Mouse (Mus musculus): ENCODE data around the gene 4930507D05Rik. TPM values are rescaled to one million over a fixed set of nuclear protein-coding genes. Genes with fewer than 3 reads are reported as not detected.
"Not testable (repeated sequence)": the region's sequence is repeated elsewhere in the genome, so short reads cannot be mapped to it uniquely, and the experiment has no call there.

Gene 4930507D05Rik
- total and polyA plus RNA-seq, 2 experiments = 0.09 TPM; not detected in 1

DNA sequence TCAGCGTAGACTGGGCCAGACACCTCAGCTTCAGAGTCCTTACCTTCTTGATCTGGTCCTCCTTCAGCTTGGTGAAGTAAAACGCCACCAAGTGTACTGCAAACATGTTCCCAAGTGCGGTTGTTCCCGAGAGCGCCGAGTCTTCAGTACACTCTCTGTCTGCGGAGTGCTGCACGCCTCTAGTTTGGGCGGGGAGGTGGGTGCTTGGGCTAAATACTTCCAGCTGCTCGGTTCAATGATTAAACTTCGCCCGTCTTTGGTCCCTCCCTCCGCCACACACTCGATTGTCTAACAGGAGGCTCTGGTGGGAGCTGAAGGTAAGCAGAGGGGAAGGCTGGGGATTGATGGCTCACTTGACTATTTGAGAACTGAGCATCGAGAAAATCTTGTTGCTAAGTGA is 27.0 kb upstream of the 4930507D05Rik start, which contains the start of gene Hkdc1:
Hkdc1 (minus strand) TSS at position 237 of the 400 bp plus-strand sequence.
- Histone ChIP-seq H3K79me2 (ENCODE audit: control insufficient read depth, insufficient read depth, low read length) (no peaks in the 10 kb centered on the region), H3K36me3 (ENCODE audit: control insufficient read depth, insufficient read depth, low read length) (no peaks in the 10 kb centered on the region), H3K9ac (ENCODE audit: low read depth, low read length) (no peak within 1 kb of the TSS), H3K4me3 (ENCODE audit: insufficient read depth, low read depth, low read length) (no peak within 1 kb of the TSS), H3K27me3 (ENCODE audit: control insufficient read depth, insufficient read depth, low read length) (no peaks in the 10 kb centered on the region), H3K27ac (replicated peaks; ENCODE audit: insufficient read depth, low read depth, low read length) (no peak within 1 kb of the TSS), H3K4me1 (ENCODE audit: control insufficient read depth, insufficient read depth, low read length) (no peaks in the 10 kb centered on the region)
- no peak for DNase-seq (ENCODE audit: extremely low read depth, low read depth, low spot score)
- WGBS = 38% methylated on average over 15 of the region's 15 CpGs
- TF ChIP-seq POLR2A (IDR thresholded peaks at IDR 0.05; ENCODE audit: extremely low read depth, insufficient read depth, low read length) = no peak
- TF ChIP-seq CTCF (IDR thresholded peaks at IDR 0.05; ENCODE audit: low read depth, low read length) = no peak

DNA sequence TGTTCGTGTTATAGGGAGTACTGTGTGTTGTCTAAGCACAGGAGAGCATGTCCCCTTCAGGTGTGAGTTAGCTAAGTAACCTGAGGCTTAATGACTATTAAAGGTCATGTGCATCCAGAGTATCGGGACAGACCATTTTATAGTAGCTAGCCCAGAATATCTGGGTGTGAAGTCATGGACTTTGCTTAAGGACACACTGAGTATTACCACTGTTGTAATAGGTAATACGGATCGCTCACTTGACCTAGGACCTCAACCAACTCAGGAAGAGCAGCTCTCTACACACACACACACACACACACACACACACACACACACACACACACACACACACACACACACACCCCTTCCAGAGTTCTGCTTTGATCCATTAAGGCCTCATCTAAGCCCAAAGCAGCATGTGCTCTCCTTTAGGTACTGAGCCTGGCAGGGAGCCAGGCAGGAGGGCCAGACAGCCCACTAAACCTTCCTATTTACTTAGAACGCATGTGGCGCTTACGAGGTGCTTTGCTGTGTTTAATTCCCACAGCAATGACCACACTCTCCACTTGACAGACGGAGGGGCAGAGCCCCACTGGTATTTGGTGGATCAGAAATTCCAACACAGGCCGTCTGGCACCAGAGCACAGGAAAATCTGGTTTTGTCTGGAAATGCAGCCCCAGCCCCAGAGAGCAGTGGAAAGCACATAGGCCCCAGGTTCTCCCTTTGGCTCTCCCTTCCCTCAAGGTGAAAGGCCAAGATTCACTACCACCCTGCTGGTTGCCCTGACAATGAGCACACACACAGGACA is 24.0 kb upstream of the 4930507D05Rik start:
- H3K4me1 ChIP-seq (ENCODE audit: control insufficient read depth, insufficient read depth, low read length) = no peaks in the 10 kb centered on the region
- 42% methylated on average over 9 of the region's 9 CpGs for WGBS
- H3K9ac ChIP-seq (ENCODE audit: low read depth, low read length) = no peak overlapping the region
- H3K4me3 ChIP-seq (ENCODE audit: insufficient read depth, low read depth, low read length) = no peak overlapping the region
- no peaks in the 10 kb centered on the region for H3K27me3 ChIP-seq (ENCODE audit: control insufficient read depth, insufficient read depth, low read length)
- H3K27ac ChIP-seq (replicated peaks; ENCODE audit: insufficient read depth, low read depth, low read length) = no peak overlapping the region
- no peaks in the 10 kb centered on the region for H3K79me2 ChIP-seq (ENCODE audit: control insufficient read depth, insufficient read depth, low read length)
- no peak for DNase-seq (ENCODE audit: extremely low read depth, low read depth, low spot score)
- no peak for TF ChIP-seq CTCF (IDR thresholded peaks at IDR 0.05; ENCODE audit: low read depth, low read length)
- no peak for TF ChIP-seq POLR2A (IDR thresholded peaks at IDR 0.05; ENCODE audit: extremely low read depth, insufficient read depth, low read length)
- peaks cover 14% of the 10 kb centered on the region for H3K36me3 ChIP-seq (ENCODE audit: control insufficient read depth, insufficient read depth, low read length)

DNA sequence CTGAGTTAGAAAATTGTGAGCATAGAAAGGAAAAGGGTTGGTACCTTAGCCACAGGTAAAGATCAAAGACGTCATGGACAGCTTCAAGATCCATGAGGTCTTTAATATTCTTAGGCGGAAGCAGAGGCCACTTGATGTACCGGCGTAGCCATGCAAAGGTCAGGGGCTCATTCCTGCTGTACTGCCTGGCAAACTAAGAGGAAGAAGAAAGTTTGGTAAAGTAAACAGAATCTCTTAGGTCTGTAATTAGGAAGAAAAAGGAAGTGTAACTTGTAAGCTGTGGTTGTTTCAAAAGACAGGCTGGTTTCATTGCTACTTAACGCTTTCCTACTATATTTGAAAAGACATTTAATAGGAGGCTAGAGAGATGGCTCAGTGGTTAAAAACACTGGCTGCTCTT is 18.9 kb upstream of the 4930507D05Rik start:
- 92% methylated on average over 5 of the region's 5 CpGs for WGBS
- TF ChIP-seq CTCF (IDR thresholded peaks at IDR 0.05; ENCODE audit: low read depth, low read length) = no peak
- TF ChIP-seq POLR2A (IDR thresholded peaks at IDR 0.05; ENCODE audit: extremely low read depth, insufficient read depth, low read length) = no peak
- Histone ChIP-seq H3K4me3 (ENCODE audit: insufficient read depth, low read depth, low read length) (no peak overlapping the region), H3K9ac (ENCODE audit: low read depth, low read length) (no peak overlapping the region), H3K27me3 (ENCODE audit: control insufficient read depth, insufficient read depth, low read length) (no peaks in the 10 kb centered on the region), H3K27ac (replicated peaks; ENCODE audit: insufficient read depth, low read depth, low read length) (no peak overlapping the region), H3K79me2 (ENCODE audit: control insufficient read depth, insufficient read depth, low read length) (no peaks in the 10 kb centered on the region), H3K36me3 (ENCODE audit: control insufficient read depth, insufficient read depth, low read length) (peaks cover 46% of the 10 kb centered on the region), H3K4me1 (ENCODE audit: control insufficient read depth, insufficient read depth, low read length) (no peaks in the 10 kb centered on the region)
- no peak for DNase-seq (ENCODE audit: extremely low read depth, low read depth, low spot score)

DNA sequence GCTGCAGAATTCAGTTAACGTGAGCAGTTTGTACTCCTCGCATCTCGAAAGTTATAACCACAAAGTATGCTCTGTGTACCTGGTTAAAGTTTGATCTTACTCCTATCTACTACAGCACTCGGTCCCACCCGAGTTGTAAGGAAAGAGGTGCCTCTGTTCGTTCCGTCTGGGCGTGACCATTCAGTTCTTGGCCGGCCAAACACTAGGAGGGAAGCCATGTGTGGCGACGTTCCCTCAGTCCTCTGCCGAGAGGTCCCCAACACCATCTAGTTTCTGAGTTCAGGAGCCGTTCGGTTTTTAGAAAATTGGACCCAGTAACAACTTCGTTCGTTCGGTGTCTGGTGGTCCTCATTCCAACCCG is 971 bp downstream of the 4930507D05Rik start:
- no peak for DNase-seq (ENCODE audit: extremely low read depth, low read depth, low spot score)
- peaks cover 6% of the 10 kb centered on the region; the same call in 1 of the 2 replicates for H3K79me2 ChIP-seq (ENCODE audit: control insufficient read depth, insufficient read depth, low read length)
- TF ChIP-seq CTCF (IDR thresholded peaks at IDR 0.05; ENCODE audit: low read depth, low read length) = no peak
- no peak for TF ChIP-seq POLR2A (IDR thresholded peaks at IDR 0.05; ENCODE audit: extremely low read depth, insufficient read depth, low read length)
- H3K27ac ChIP-seq (replicated peaks; ENCODE audit: insufficient read depth, low read depth, low read length) = peak overlapping the region; percentile 89
- H3K4me1 ChIP-seq (ENCODE audit: control insufficient read depth, insufficient read depth, low read length) = peaks cover 6% of the 10 kb centered on the region; the same call in 1 of the 2 replicates
- H3K36me3 ChIP-seq (ENCODE audit: control insufficient read depth, insufficient read depth, low read length) = peaks cover 12% of the 10 kb centered on the region
- H3K27me3 ChIP-seq (ENCODE audit: control insufficient read depth, insufficient read depth, low read length) = no peaks in the 10 kb centered on the region
- H3K9ac ChIP-seq (ENCODE audit: low read depth, low read length) = peak overlapping the region; percentile 77
- 35% methylated on average over 18 of the region's 18 CpGs for WGBS
- peak overlapping the region; percentile 99 for H3K4me3 ChIP-seq (ENCODE audit: insufficient read depth, low read depth, low read length)

DNA sequence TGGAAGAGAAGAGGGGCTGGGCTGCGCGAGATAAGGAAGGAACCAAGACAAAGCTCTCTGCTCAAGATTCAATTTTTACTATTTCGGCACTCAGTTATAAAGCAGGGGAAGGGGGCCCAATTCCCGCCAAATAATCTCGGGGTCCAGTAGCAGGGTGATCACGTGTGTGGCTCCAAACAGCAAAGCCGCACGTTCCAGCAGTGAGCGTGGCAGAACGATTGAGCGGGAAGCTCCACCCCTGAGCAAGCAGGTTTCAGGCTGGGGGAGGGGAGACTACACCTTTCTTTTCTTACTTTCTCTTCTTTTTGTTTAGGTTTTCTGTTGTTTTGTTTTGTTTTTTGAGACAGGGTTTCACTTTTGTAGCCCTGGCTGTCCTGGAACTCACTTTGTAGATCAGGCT is 2.7 kb downstream of the 4930507D05Rik start:
- H3K27ac ChIP-seq (replicated peaks; ENCODE audit: insufficient read depth, low read depth, low read length); H3K9ac ChIP-seq (ENCODE audit: low read depth, low read length); H3K4me3 ChIP-seq (ENCODE audit: insufficient read depth, low read depth, low read length); H3K79me2 ChIP-seq (ENCODE audit: control insufficient read depth, insufficient read depth, low read length); DNase-seq (ENCODE audit: extremely low read depth, low read depth, low spot score); H3K4me1 ChIP-seq (ENCODE audit: control insufficient read depth, insufficient read depth, low read length); H3K27me3 ChIP-seq (ENCODE audit: control insufficient read depth, insufficient read depth, low read length): not testable (repeated sequence)
- peaks cover 18% of the 10 kb centered on the region for H3K36me3 ChIP-seq (ENCODE audit: control insufficient read depth, insufficient read depth, low read length)
- WGBS = 63% methylated on average over 11 of the region's 11 CpGs

DNA sequence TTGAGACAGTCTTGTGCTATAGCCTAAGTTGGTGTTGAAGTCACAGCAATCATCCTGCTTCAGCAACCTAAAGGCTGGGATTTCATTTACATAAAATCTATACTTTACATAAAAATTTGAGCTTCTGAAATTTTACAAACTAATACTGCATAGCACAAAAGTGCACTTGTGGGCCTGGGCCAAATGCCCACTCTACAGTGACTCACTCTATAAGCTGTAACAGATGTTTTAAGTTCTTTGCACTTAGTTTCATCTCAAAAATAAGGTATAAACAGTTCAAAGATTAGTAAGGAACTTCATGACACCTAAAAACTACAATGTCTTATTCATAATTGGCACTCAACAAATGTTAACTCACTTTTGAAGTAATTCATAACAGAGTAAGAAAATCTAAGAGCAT is 12.0 kb downstream of the 4930507D05Rik start:
- Histone ChIP-seq H3K4me3 (ENCODE audit: insufficient read depth, low read depth, low read length) (no peak overlapping the region), H3K4me1 (ENCODE audit: control insufficient read depth, insufficient read depth, low read length) (no peaks in the 10 kb centered on the region), H3K36me3 (ENCODE audit: control insufficient read depth, insufficient read depth, low read length) (peaks cover 49% of the 10 kb centered on the region), H3K27me3 (ENCODE audit: control insufficient read depth, insufficient read depth, low read length) (no peaks in the 10 kb centered on the region), H3K9ac (ENCODE audit: low read depth, low read length) (no peak overlapping the region), H3K27ac (replicated peaks; ENCODE audit: insufficient read depth, low read depth, low read length) (no peak overlapping the region), H3K79me2 (ENCODE audit: control insufficient read depth, insufficient read depth, low read length) (no peaks in the 10 kb centered on the region)
- DNase-seq (ENCODE audit: extremely low read depth, low read depth, low spot score) = no peak
- TF ChIP-seq POLR2A (IDR thresholded peaks at IDR 0.05; ENCODE audit: extremely low read depth, insufficient read depth, low read length) (no peak), CTCF (IDR thresholded peaks at IDR 0.05; ENCODE audit: low read depth, low read length) (no peak)

Data from liver, adult 2 months (tissue).